Mouse (Mus musculus) B cell, adult 2 months (primary cell): ENCODE results near the gene Rab31.

Experiments used
- DNase-seq, 2 experiments: peaks; one replicate each; pipeline ENCODE4 v3.0.0; 2022

The Rab31 gene

DNA sequence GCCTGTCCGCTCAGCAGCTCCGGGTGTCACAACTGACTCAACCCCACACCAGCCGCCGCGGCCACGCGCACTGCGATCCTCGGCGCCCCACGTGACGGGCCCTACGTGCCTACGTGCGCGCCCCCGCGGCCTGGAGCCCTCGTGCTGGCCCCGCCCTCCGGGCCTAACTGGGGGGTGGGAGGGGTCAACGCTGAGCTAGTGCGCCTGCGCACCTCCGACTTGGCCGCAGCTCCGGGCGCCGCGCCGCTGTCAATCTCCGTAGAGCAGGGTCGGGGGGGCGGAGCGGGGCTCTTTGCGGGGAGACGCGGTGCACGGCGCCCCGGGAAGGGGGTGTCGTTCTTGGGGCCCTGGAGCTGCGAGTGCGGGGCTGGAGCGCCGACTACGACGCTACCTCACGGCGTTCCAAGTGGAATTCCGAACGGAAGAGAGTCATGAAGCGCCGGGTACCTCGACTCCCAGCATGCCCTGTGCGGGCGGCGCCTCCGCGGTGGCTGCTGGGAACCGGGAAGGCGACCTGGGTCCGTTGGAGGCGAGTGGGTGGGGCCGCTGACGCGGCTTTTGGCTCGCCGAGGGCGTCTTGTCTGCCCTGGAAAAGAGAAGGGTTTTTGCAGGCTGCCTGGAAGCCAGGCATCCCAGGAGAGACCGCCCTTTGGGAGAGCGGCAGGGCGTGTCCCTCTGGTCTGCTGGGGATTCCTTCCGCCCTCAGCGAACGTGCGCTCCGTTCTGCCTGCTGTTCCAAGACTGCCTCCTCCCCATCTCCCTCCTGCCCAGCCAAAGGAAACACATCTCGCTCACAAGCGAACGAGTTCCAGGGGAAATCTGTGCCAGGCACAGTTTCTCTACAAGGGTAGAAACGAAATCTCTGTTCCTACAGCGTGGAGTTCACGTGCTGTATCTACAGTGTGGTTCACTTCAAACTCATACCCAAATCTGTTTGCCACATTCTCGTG is 158.8 kb downstream of the Rab31 start, which contains the start of gene Vapa:
TSS of gene Vapa (minus strand) at position 93 of the 950 bp plus-strand sequence.
- peak; percentile 99 for DNase-seq

DNA sequence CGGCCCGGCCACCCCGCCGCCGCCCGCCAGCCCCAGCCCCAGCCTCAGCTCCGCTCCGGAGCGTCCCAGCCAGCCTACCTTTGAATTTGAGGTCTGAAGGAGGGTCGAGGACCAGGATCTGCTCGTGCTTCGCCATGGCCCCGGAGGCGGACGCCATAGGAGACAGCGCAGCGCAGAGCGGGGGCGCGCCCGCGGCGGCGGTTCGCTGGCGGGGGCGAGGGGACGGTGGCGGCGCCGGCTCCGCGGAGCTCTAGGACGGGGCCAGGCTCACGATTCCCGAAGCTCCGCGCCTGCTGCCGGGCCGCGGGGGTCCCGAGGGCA is 159.4 kb downstream of the Rab31 start:
- DNase-seq = no peak

DNA sequence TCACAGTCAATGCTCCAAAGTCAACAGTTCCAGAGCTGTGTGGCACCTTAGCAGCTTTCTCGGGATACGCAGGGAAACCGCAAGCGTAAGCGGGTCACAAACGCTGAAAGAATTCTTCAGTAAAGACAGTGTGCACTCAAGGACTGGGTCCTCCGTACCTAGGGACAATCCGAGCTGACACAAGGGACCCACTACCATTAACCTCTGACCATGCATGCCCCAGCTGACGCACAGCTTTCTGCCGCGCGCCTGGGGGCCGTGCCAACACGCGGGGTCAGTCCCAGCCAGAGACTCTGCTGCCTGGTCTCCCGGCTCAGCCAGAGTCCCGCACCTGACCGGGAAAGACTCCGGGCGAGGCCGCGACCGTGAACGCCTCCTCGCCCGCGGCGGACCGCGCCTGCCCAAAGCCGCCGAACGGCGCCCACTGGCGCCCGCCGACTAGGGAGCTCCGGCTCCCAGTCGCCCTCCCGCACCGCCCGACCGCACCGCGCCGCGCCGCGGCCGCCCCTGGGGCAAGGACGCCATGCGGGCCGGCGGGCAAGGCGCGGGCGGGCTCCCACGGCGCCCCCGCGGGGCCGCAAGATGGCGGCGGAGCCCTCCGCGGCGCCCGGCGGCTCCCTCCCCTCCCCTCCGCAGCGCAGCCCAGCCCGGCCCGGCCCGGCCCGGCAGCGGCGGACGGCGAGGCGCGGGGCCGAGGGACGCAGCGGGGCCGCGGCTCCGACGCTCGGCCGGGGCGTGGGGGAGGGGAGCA is 160.0 kb downstream of the Rab31 start:
- DNase-seq = peak; percentile 37 to 39

DNA sequence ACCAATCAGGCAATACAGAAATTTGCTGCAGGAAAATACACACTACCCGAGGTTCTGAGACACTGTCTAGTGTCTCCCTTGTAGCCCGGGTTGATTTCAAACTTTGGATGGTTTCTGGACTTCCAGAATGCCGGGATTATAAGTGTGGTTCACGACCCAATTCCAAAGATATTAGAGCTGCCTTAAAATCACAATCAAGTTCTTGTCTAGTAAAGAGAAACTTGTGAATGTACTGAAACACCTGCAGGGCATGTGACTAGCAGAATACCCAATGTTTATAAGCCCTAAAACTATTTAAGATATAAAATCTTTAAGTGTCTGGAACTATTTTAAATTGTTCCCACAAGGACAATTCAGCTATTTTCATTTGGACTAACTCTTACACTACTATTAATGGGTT is 160.8 kb downstream of the Rab31 start:
- no peak for DNase-seq

DNA sequence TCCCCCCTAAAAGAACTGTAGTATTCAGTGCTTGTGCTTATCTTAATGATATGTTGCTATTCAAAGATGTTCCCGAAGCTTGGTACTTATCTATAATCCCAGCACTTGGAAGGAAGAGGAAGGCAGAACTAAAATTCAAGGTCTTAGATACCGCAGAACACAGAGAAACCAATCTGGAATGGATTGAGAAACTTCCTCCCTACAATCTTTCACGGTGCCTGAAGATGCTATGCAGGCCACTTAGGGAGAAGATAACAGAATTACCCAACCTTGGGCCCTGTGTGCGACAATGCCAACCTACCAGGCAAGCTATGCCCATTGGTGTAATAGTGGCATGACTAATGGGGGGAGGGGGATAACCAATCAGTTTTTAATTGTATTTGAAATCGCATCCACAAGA is 163.8 kb downstream of the Rab31 start:
- no peak for DNase-seq

DNA sequence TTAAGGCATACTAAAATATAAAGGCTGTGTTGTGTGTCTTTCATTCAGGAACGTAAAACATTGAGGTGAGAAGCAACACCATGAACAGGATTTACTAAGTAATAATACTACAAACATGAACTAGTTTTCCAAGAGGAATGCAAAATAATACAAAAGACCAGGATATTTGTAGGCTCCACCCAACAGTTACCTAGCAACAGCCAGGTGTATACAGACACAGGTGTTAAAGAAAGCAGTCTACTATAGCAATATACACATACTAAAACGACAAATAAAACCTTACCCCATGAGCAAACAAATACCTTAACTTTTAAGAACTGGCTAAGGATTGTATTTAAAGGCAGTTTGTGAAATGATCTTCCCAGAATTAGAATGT is 164.3 kb downstream of the Rab31 start:
- no peak for DNase-seq

DNA sequence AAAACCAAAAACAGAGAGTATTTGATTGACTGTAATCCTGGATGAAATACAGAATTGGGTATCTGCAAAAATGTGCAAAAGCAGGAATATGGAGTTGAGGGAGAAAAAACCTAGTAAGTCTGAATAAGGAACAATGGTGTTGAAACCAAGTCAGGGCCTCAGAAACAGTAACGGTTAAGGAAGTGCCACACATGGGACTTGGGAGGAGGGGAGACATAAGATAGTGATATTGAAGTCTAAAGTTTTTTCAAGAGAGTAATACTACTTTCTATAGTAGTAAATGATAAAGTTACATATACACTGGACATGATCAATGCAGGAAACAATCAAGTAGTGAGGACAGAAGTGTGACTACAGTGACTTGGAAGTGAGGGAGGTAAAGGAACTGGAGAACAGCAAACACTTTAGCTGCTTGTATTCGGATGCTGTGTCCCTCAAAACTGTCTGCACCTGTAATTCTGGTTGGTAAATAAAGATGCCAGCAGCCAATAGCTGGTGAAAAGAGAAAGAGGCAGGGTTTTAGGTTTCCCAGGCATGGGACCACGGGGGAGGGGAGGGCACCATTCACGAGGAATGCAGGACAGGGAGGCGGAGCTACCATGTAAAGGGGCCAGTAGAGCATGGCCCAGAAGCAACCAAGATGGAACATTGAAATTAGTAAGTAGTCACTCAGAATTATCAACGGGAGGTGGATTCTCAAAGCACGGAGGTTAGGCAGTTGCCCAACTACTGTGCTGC is 164.8 kb downstream of the Rab31 start:
- DNase-seq = peak; percentile 16 to 35

DNA sequence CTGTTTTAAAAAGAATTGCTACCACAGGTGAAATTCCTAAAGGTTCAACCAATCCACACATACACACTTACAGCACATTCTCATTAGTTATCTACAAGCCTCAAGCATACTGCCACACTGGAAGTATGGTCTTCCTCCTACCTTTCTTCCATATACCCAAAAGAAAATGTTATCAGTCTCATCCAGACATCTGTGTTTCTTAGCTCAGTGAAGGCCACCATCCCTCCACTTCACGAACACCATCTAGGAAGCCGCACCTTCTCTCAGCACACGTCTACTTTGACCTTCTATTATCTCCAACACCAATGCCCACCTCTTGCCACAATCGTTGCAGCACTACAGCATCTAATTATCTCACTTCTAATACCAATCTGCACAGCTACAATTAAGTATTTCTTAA is 166.5 kb downstream of the Rab31 start:
- DNase-seq = no peak

DNA sequence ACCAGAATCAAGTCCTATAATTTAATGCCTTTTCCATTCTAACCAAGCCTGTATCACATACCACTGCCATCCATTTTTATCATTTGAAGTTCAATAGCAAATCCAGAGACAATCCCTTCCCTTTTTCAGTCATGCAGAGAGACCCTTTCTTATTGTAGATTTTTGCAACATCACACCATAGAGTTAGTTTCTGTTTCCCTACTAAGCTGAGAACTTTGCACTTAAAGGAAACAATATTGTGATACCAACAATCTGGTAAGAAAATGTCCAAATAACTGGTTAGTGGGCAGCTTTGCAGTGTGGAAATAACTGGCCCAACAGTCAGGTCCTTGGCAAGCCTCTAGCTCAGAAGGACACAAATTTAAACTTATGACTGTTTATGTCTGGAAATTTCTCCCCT is 167.7 kb downstream of the Rab31 start:
- no peak for DNase-seq

DNA sequence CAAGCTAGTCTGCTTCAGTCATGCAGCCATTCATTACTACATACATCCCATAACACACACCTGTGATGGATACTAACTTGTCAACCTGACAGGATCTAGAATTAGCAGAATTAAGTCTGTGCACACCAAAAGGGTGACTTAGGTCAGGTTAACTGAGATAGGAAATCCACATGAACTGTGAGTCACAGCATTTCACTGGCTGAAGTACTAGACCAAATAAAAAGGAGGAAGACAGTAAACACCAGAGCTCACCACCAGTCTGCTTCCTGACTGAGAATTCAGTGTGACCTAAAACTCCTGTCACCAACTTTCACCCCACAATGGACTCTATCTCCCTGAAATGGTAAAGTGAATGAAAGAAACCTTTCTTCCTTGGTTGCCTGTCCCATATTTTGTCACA is 168.2 kb downstream of the Rab31 start:
- peak; percentile 11 to 22 for DNase-seq
